Mouse (Mus musculus): ENCODE results near the gene Rab11a.

Gene Rab11a

GRCm38 (mm10) chr9:64737406-64738201 is at the start of gene Rab11a:
Gene Rab11a (minus strand): TSS chr9:64737758.
- DNase-seq (ENCODE audit: low spot score in 2 of 2), result peak; percentile 94 to 97

DNA sequence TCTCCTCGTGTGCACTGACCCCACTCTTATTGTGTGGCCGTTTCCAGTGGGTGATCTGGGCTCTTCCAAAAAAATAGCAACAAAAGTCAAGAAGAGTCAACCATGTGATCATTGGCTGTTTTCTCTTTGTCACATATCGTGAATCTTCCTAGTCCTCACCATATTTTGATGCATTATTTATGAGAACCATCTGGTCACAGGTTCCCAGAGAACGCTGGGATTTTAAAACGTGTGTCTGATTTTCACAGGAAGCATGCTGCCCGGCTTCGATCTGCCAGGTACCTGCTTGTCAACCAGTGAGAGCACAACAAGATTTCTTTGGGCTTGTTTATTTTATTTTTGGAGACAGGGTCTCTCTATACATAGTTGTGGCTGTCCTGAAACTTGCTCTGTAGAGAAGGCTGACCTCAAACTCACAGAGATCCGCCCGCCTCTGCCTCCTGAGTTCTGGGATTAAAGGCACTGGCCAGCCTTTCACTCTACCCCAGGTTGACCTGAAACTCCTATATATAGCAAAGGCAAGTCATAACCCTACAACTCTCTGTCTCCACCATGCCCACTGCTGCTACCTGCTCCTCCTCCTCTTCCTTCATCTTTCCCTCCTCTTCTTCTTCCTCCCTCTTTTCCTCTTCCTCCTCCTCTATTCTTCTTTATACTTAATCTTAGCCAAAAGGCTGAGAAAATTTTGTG is 48.8 kb upstream of the Rab11a start:
- no peak for DNase-seq (ENCODE audit: low spot score in 2 of 2)

- peak; percentile 42 to 78 for DNase-seq (ENCODE audit: low spot score in 2 of 2)
These were observed 47.3 kb upstream of the Rab11a start for GRCm38 (mm10) chr9:64784841-64785240.

- no peak for DNase-seq (ENCODE audit: low spot score in 2 of 2)
These were observed 46.0 kb upstream of the Rab11a start for GRCm38 (mm10) chr9:64783511-64783910.

DNA sequence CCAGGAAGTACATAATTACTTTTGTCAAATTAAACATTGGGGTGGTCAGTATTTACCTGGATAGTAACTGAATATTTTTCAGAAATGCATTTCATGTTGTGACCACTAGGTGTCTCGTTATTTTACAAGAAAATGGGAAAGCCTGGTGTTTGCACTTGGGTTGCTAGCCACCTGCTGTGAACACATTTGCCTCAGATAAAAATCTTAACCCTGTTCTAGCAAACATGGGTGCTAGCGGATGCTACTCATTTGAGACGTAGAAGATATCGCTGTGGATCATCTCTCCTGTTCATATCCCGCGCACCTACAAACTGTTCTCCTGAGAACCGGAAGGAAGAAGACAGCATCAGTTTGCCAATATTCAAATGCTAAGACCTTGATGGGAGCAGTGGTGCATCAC is 42.1 kb upstream of the Rab11a start:
- DNase-seq (ENCODE audit: low spot score in 2 of 2), result peak in 1 of 2 experiments; percentile 45

- DNase-seq (ENCODE audit: low spot score in 2 of 2), result peak in 1 of 2 experiments; percentile 18
These were observed 40.6 kb upstream of the Rab11a start for GRCm38 (mm10) chr9:64778151-64778550.

- DNase-seq (ENCODE audit: low spot score in 2 of 2), result no peak
These were observed 40.0 kb upstream of the Rab11a start for GRCm38 (mm10) chr9:64777441-64777987.

- DNase-seq (ENCODE audit: low spot score in 2 of 2), result no peak
These were observed 37.9 kb upstream of the Rab11a start for GRCm38 (mm10) chr9:64775491-64775890.

DNA sequence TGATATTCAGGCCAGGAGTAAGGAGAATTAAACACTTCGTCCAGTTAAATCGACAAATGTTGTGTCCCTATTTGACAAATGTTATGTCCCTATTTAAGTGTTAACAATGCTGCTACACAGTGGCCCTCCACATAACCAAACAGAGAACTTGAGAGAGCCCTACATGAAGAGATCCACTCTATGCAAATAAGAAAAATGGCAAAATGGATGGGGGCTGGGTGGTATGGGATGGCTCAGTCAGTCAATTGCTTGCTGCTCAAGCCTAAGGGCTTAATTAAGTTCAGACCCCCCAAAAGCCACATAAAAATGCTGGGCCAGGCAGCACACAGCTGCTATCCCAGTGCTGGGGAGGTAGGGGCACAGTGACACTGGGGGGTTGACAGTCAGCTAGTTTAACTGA is 37.3 kb upstream of the Rab11a start:
- no peak for DNase-seq (ENCODE audit: low spot score in 2 of 2)

GRCm38 (mm10) chr9:64774411-64774811 is 36.9 kb upstream of the Rab11a start:
- no peak for DNase-seq (ENCODE audit: low spot score in 2 of 2)

DNA sequence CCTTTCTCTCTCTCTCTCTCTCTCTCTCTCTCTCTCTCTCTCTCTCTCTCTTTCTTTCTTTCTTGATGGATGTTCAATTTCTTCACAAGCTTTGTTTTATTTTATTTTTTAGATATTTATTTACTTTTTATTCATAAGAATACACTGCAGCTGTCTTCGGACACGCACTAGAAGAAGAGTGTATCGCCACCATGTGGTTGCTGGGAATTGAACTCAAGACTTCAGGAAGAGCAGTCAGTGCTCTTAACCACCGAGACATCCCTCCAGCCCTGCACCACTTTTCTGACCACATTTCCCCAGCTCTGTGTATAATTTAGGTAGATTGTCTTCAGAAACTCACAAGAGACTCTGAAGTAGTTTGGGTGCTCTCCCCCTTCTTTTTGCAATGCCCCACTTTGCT is 36.4 kb upstream of the Rab11a start:
- DNase-seq (ENCODE audit: low spot score in 2 of 2), result no peak

DNA sequence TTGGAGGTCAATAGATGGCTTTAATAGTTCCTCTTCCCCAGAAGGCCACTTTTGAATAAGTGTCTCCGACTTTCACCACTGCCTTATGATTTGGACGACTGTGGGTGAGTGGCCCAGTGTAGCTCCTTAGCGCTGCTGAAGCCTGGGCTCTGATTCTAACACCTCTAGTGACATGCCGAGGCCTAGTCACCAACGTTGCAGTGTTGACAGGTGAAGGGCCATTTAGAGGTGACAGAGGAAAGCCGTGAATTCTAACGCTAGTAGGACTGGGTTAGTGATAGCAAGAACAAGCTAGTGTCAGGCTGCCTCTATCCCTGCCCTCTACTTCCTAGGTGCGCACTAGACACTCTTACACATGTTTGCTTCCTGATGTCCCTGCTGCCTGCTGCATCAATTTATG is 35.7 kb upstream of the Rab11a start:
- no peak for DNase-seq (ENCODE audit: low spot score in 2 of 2)

- peak in 1 of 2 experiments; percentile 8 for DNase-seq (ENCODE audit: low spot score in 2 of 2)
These were observed 33.7 kb upstream of the Rab11a start for GRCm38 (mm10) chr9:64771236-64771635.

GRCm38 (mm10) chr9:64770411-64770849 is 32.9 kb upstream of the Rab11a start:
- no peak for DNase-seq (ENCODE audit: low spot score in 2 of 2)

GRCm38 (mm10) chr9:64769911-64770310 is 32.4 kb upstream of the Rab11a start:
- no peak for DNase-seq (ENCODE audit: low spot score in 2 of 2)

DNA sequence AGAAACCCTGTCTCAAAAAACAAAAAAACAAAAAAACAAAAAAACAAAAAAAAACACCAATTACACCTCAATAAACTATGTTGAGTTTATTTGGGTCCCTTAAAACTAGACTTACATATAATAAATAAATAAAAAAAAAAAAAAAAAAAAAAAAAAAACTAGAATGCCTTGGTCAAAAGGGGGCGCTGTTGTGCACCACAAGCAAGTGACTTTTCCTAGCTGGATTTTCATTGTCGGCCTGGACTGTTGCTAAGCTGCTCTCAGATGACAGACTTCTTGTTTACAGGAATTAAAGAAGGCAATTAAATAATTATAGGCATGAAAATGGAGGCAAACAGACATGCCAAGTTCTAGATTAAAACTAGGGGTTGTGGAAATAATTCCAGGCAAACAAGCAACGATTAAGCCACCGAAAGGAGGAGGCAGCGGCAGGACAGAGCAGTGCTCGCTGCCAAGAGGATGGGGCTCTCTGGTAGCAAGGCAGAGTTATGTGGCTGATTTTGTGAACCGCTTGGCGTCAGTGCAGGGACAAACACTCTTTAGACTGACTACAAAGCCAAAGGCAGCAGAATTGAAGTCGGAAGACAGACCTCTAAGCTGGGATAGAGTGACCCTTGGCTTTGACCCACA is 31.6 kb upstream of the Rab11a start:
- DNase-seq (ENCODE audit: low spot score in 2 of 2), result peak in 1 of 2 experiments; percentile 40

DNA sequence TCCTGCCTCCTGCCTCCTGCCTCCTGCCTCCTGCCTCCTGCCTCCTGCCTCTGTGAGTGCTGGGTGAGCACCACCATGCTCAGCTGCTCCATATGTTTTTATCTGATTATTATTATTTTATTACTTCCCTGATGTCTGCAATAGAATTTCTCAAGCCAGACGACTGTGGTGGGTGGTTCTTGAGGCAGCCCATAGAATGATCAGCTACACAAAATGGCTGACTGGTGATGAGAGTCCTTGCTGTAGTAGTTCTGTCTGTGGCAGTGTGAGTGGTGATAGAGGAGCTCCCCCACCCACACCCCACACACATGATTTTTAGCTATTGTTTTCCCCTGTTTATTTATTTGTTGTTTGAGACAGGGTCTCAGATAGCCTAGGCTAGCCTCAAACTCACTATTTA is 30.2 kb upstream of the Rab11a start:
- no peak for DNase-seq (ENCODE audit: low spot score in 2 of 2)

GRCm38 (mm10) chr9:64766136-64766535 is 28.6 kb upstream of the Rab11a start:
- DNase-seq (ENCODE audit: low spot score in 2 of 2), result no peak

DNA sequence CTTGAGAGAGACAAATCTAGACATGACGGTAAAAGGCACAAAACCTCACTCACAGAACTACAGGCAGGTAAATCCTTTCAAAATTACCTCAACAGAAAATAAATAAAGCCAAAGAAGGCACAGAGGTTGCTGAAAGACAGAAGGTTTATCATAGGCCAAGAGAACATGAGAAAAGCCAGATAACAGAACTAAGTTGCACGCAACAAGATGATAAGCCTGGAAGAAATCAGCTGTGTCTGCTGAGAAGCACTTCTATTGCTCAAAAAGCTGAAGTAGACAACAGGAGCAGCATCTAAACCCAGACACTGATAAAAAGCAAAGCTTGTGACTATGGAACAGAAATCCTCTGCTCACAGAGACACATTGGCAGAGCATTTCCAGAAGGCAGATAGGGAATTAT is 27.3 kb upstream of the Rab11a start:
- no peak for DNase-seq (ENCODE audit: low spot score in 2 of 2)

DNA sequence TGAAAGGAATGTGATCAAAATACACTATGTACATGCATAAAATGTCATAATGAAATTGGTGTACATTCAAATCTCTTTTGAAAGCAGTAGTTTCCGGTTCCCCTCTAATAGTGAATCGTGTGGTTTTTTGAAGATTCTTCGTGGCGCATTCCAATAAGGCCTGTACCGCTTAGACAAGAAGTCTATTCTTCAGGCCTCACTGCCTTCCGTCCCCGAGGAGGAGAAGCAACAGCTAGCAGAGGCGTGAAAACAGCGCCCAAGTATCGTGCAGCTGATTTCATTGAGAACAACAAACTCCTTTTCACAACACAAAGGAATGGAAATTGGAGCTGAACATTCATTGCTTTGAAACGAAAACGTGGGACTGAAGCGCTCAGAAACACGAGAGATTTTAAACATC is 20.5 kb upstream of the Rab11a start:
- no peak for DNase-seq (ENCODE audit: low spot score in 2 of 2)

DNA sequence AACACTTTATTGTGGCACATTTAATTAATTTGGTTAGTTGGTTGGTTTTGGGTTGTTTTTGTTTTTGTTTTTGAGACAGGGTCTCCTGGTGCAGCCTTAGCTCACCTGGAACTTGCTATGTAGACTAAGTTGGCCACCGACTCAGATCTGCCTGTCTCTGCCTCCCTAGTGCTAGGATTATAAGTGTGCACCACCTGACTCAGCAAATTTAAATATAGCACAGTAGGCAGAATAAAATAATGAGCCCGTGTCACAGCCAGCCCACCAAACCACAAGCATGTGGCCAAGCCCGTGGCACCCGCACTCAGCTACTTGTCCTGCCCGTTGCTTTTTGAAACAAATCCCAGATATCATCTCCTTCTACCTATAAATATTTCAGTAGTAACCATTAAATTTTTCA is 15.0 kb upstream of the Rab11a start:
- DNase-seq (ENCODE audit: low spot score in 2 of 2), result no peak

GRCm38 (mm10) chr9:64749314-64749713 is 11.8 kb upstream of the Rab11a start:
- no peak for DNase-seq (ENCODE audit: low spot score in 2 of 2)

All from thymus, postnatal 10 days (tissue).